Mouse (Mus musculus) fat pad, adult 2 months (tissue): Measurements from ENCODE around the gene Oxct2a.
"Not testable (repeated sequence)": the region's sequence is repeated elsewhere in the genome, so short reads cannot be mapped to it uniquely, and the experiment has no call there.

Experiments
- DNase-seq: peaks from one replicate; pipeline ENCODE4 v3.0.0-alpha.2; 2011; ENCODE audit warnings: low read depth, low spot score; ENCODE audit errors: extremely low read depth

Gene Oxct2a

GRCm38 (mm10) chr4:123314497-123314896 is 8.9 kb downstream of the Oxct2a start:
- no peak for DNase-seq

GRCm38 (mm10) chr4:123313010-123313409 is 10.4 kb downstream of the Oxct2a start:
- DNase-seq = no peak

GRCm38 (mm10) chr4:123311845-123312244 is 11.6 kb downstream of the Oxct2a start:
- DNase-seq = no peak

- no peak for DNase-seq
Observed at GRCm38 (mm10) chr4:123308292-123308691, 15.1 kb downstream of the Oxct2a start.

- DNase-seq = no peak
Observed at GRCm38 (mm10) chr4:123306999-123307398, 16.4 kb downstream of the Oxct2a start.

- no peak for DNase-seq
Observed at GRCm38 (mm10) chr4:123305789-123306188, 17.6 kb downstream of the Oxct2a start.

GRCm38 (mm10) chr4:123298980-123299670 is 24.3 kb downstream of the Oxct2a start:
- DNase-seq = no peak

- DNase-seq = no peak
Observed at GRCm38 (mm10) chr4:123298226-123298625, 25.2 kb downstream of the Oxct2a start.

GRCm38 (mm10) chr4:123297195-123297960 is 26.1 kb downstream of the Oxct2a start:
- DNase-seq = no peak

- no peak for DNase-seq
Observed at GRCm38 (mm10) chr4:123296148-123296534, 27.3 kb downstream of the Oxct2a start.

GRCm38 (mm10) chr4:123295516-123296147 is 27.8 kb downstream of the Oxct2a start:
- DNase-seq = no peak

- not testable (repeated sequence) for DNase-seq
Observed at GRCm38 (mm10) chr4:123295026-123295425, 28.4 kb downstream of the Oxct2a start.

- no peak for DNase-seq
Observed at GRCm38 (mm10) chr4:123293661-123294443, 29.6 kb downstream of the Oxct2a start.

- DNase-seq = no peak
Observed at GRCm38 (mm10) chr4:123292989-123293388, 30.4 kb downstream of the Oxct2a start.

- DNase-seq = no peak
Observed at GRCm38 (mm10) chr4:123292390-123292789, 31.0 kb downstream of the Oxct2a start.

- no peak for DNase-seq
Observed at GRCm38 (mm10) chr4:123289038-123289437, 34.4 kb downstream of the Oxct2a start.

GRCm38 (mm10) chr4:123286790-123287189 is 36.6 kb downstream of the Oxct2a start:
- DNase-seq = no peak

GRCm38 (mm10) chr4:123284731-123285624 is 38.5 kb downstream of the Oxct2a start:
- no peak for DNase-seq

- not testable (repeated sequence) for DNase-seq
Observed at GRCm38 (mm10) chr4:123283675-123284064, 39.8 kb downstream of the Oxct2a start.
